Mouse (Mus musculus) intestine, embryonic 16.5 days (tissue): ENCODE data around the gene Fkbp4. TPM values are rescaled to one million over a fixed set of nuclear protein-coding genes. Genes with fewer than 3 reads are reported as not detected.

Experiments used
- ATAC-seq: fragments of 200-750 bp; cut with Nextera tagmentation; 2 replicates; pipeline ENCODE4 v1.8.0; 2017; ENCODE audit warnings: moderate TSS enrichment, moderate library complexity
- H3K27ac ChIP-seq: fragments of 300-500 bp; sonication (generic); 2 replicates; pipeline ENCODE4 v1.5.1; 2014; ENCODE audit warnings: mild to moderate bottlenecking, low read length
- H3K27me3 ChIP-seq: fragments of 300-500 bp; sonication (generic); replicated peaks from 2 replicates; pipeline ENCODE4 v1.6.1; 2014; ENCODE audit warnings: low read length, control low read depth, mixed read lengths; ENCODE audit not compliant: control insufficient read depth, insufficient read depth
- H3K36me3 ChIP-seq: fragments of 300-500 bp; sonication (generic); 2 replicates; pipeline ENCODE4 v1.6.1; 2014; ENCODE audit warnings: low read length, control low read depth; ENCODE audit not compliant: control insufficient read depth, insufficient read depth
- H3K4me1 ChIP-seq: fragments of 300-500 bp; sonication (generic); 2 replicates; pipeline ENCODE4 v1.6.1; 2014; ENCODE audit warnings: low read length, control low read depth, mixed read lengths; ENCODE audit not compliant: control insufficient read depth, insufficient read depth
- H3K4me2 ChIP-seq: fragments of 300-500 bp; sonication (generic); 2 replicates; pipeline ENCODE4 v1.6.1; 2014; ENCODE audit warnings: low read depth, low read length, control low read depth
- H3K4me3 ChIP-seq: fragments of 300-500 bp; sonication (generic); 2 replicates; pipeline ENCODE4 v1.5.1; 2014; ENCODE audit warnings: mild to moderate bottlenecking, low read length
- H3K9ac ChIP-seq: fragments of 300-500 bp; sonication (generic); 2 replicates; pipeline ENCODE4 v1.6.1; 2014; ENCODE audit warnings: low read depth, low read length
- H3K9me3 ChIP-seq: fragments of 300-500 bp; sonication (generic); 2 replicates; pipeline ENCODE4 v1.6.1; 2016; ENCODE audit warnings: low read length, control low read depth; ENCODE audit not compliant: control insufficient read depth
- WGBS: fragments of 180-500 bp; shearing (Covaris S2); extraction: QIAGEN DNeasy Blood & Tissue Kit; methylation state at CpG from one replicate; pipeline ENCODE4 v1.1.7; 2014; 5-methylcytosine and 5-hydroxymethylcytosine counted together
- polyA plus RNA-seq: library from polyadenylated mRNA; unstranded; fragments of >200 nt; fragmentation: Nextera tagmentation; extraction: Ambion mirVana; gene quantifications from 2 replicates; pipeline ENCODE4 v1.2.1, GENCODE M21; 2015

The Fkbp4 gene
- 461 and 516 TPM in 2 replicates for polyA plus RNA-seq

DNA sequence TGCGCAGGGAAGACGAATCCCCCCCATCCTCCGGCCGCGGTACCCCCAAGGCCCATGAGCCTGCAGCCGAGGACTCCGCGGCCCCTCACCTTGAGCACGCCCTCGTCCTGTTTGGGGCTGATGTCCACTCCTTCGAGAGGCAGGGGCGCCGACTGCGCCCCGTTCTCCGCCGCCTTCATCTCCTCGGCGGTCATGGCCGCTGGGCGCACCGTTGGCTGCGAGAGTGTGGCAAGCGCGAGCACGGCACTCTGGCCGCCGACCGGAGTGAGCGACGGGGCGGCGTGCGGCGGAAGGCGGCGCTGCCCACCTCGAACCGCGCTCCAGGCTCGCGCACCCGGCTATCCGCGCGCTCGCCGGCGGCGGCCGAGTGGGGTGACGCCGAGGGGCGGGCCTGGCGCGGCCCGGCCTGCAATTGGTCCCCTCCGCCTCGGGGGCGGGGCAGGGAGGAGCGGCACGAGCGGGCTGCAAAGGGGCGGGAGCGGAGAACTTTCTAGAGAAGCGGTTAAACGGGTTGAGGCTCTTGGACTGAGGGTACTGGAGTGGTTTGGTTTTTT lies at the start of gene Fkbp4:
Fkbp4 (minus strand) TSS at position 361 of the 554 bp plus-strand sequence.
- Histone ChIP-seq H3K4me2 (peak within 1 kb of the TSS; percentile 79), H3K27ac (peak within 1 kb of the TSS; percentile 99), H3K9ac (peak within 1 kb of the TSS; percentile 99), H3K27me3 (no peaks in the 10 kb centered on the region), H3K36me3 (peaks cover 20% of the 10 kb centered on the region), H3K9me3 (no peaks in the 10 kb centered on the region), H3K4me3 (peak within 1 kb of the TSS; percentile 99), H3K4me1 (peaks cover 17% of the 10 kb centered on the region)
- ATAC-seq: peak; percentile 93
- WGBS: under 1% methylated on average over 67 of the region's 67 CpGs

DNA sequence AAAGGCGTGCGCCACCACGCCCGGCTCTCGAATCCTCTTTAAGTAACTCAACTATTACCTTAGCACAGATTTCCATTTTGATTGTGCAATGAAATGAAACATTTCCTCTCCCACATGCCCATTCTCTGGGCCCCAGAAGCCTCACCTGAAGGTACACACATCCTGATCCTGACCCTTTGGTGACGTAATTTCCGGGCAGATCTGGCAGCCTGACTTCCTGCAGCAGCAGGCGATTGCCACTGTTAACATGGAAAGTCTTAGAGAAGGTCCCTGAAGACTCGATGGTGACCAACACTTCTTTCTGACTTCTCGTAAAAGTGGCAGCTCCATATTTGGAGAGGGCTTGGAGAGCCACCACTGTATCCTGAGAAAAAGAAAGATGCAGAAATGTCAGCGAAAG lies 49.3 kb upstream of the Fkbp4 start:
- WGBS: 87% methylated on average over 11 of the region's 11 CpGs
- no peak for ATAC-seq
- H3K9me3 ChIP-seq: no peaks in the 10 kb centered on the region
- no peak overlapping the region for H3K4me3 ChIP-seq
- H3K4me1 ChIP-seq: no peaks in the 10 kb centered on the region
- H3K27ac ChIP-seq: no peak overlapping the region
- no peaks in the 10 kb centered on the region for H3K36me3 ChIP-seq
- H3K27me3 ChIP-seq: no peaks in the 10 kb centered on the region
- H3K9ac ChIP-seq: no peak overlapping the region
- H3K4me2 ChIP-seq: no peak overlapping the region

DNA sequence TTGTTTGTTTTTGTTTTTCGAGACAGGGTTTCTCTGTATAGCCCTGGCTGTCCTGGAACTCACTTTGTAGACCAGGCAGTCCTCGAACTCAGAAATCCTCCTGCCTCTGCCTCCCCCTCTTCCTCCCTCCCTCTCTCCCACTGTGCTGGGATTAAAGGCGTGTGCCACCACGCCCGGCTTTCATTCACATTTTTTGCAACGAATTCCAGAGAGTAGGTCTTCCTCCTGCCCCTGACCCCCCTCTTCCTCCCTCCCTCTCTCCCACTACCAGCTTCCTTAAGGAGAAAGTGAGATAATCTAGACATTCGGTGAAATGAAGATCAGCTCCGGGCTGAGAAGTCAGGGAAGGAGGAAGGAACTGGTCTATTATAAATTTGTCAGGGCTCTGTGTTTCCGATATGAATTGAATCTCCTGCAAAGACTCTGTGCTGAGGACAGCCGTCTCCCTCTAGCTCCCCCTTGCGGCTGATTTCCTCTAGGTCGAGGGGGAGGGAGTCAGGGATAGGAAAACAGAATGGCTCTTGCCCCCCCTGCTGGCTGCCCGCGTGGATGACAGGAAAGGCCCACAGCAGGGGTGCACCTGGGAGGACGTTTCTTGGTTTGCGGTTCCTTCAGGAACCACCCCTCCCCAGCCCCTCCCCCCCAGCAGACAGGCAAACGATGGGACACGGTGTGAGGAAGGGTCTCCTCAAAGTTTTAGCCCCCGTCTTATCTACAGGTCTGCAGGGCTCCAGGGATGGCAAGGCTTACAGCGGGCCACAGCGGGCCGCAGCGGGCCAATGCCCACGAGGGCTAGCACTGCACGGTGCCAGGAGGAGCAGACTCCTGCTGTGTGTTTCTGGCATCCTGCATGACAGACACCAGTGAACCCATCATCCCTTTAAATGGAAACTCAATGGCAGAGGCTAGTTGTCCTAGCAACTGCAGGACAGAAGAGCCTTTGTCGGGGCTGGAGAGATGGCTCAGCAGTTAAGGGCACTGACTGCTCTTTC lies 41.3 kb upstream of the Fkbp4 start:
- Histone ChIP-seq H3K36me3 (no peaks in the 10 kb centered on the region), H3K9ac (peak overlapping the region; percentile 34; the same call in 1 of the 2 replicates), H3K4me1 (no peaks in the 10 kb centered on the region), H3K27ac (no peak overlapping the region), H3K4me2 (peak overlapping the region; percentile 37), H3K27me3 (no peaks in the 10 kb centered on the region), H3K9me3 (no peaks in the 10 kb centered on the region), H3K4me3 (peak overlapping the region; percentile 24)
- ATAC-seq: peak; percentile 95
- 20% methylated on average over 26 of the region's 26 CpGs for WGBS

DNA sequence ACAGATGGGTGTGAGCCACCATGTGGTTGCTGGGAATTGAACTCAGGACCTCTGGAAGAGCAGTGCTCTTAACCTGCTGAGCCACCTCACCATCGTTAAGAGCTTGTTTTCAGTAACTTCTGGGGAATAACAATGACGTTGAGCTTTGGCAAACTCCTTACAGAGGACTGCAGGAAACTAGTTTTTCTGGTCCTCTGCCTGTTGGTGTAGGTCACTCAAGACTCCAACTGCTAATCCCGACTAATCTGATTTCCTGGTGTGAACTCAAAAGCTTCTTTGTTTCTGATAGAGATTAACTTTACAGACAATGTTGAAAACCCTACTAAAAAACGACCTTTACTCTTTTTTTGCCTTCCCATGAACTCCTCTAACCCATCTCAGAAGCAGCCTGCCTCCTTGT lies 39.0 kb upstream of the Fkbp4 start:
- H3K27me3 ChIP-seq: no peaks in the 10 kb centered on the region
- no peak overlapping the region for H3K27ac ChIP-seq
- ATAC-seq: no peak
- H3K4me3 ChIP-seq: no peak overlapping the region
- H3K36me3 ChIP-seq: no peaks in the 10 kb centered on the region
- 15% methylated on average over 4 of the region's 4 CpGs for WGBS
- no peak overlapping the region for H3K9ac ChIP-seq
- H3K9me3 ChIP-seq: no peaks in the 10 kb centered on the region
- H3K4me2 ChIP-seq: no peak overlapping the region
- H3K4me1 ChIP-seq: no peaks in the 10 kb centered on the region

DNA sequence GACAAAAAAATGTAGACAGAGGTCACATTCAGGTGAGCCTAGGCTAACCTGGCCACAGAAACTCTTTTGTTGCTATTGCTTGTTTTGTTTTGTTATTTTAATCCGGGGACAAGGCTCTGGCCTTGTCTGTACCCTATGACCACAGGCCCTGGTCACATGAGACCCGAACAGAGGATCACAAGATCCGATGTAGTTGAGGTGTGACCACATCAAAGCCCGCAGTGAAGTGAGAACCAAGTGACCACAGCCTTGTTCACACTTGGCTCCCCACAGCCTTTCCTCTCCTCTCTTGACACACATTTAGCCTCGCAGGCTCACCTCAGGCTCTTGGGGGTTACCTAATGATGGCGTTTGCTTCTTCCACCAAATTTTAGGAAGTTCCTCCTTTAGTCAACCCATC lies 35.6 kb upstream of the Fkbp4 start:
- 89% methylated on average over 6 of the region's 6 CpGs for WGBS
- Histone ChIP-seq H3K4me2 (no peak overlapping the region), H3K9ac (no peak overlapping the region), H3K27me3 (no peaks in the 10 kb centered on the region), H3K36me3 (no peaks in the 10 kb centered on the region), H3K9me3 (no peaks in the 10 kb centered on the region), H3K4me1 (no peaks in the 10 kb centered on the region), H3K27ac (no peak overlapping the region), H3K4me3 (no peak overlapping the region)
- ATAC-seq: no peak

DNA sequence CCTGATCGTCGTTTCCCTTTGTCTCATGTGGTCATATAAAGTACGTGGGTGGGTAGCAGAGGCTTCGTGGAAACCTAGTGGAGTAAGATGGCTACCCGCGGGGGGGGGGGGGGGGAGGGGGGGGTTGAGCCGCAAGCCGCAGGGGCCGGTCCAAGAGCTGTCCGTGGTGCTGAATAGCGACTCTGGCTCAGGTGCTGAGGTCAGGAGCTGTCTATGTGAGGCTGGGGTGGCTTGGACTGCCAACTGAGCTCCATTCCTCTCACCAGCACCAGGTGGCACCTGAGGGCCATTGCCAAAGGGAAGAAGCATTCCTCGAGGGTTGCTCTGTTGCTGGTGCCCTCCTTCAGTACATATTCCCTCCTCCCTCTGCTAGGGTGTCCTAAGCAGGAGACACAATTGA lies 31.0 kb upstream of the Fkbp4 start:
- Histone ChIP-seq H3K36me3 (no peaks in the 10 kb centered on the region), H3K27me3 (no peaks in the 10 kb centered on the region), H3K27ac (no peak overlapping the region), H3K4me3 (0 out of 2 replicates have a peak overlapping the region, but pooled peaks have one; percentile 1), H3K9me3 (no peaks in the 10 kb centered on the region), H3K9ac (no peak overlapping the region), H3K4me2 (peak overlapping the region; percentile 28; the same call in 1 of the 2 replicates), H3K4me1 (no peaks in the 10 kb centered on the region)
- WGBS: 12% methylated on average over 10 of the region's 12 CpGs
- no peak for ATAC-seq

DNA sequence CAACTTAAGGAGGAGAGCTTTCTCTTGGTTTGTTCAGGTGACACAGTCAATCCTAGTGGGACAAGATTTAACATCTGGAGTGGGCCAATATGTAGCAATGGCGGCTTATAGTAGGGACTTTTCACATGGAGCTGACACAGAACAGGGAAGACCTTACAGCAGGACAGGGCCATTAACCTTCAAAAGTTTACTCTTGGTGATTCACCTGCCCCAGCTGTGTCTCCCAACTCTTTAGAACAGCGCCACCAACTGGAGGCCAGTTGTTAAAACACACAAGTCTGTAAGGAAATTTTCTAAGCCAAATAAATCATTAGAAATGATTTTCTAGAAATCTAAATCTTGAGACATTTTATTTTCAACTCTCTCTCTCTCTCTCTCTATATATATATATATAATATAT lies 28.8 kb upstream of the Fkbp4 start:
- no peak overlapping the region for H3K27ac ChIP-seq
- ATAC-seq: no peak

DNA sequence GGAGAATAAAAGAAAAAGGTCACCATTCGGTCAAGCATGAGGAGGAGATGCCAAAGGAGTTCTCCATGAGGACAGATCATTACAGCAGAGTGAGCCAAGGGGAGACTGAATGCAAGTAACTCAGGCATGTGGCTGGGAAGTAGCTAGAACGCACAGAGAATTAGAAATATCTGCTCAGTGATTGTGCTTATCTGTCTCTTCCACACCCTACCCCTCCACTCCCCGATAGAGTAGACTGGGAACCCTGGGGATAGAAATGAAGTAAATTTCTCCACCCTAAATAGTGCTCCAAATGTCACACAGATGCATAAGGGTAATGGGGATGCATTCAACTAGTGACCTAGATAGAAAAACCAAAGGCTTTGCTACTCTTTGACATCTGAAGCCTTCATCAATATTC lies 28.1 kb upstream of the Fkbp4 start:
- H3K4me3 ChIP-seq: no peak overlapping the region
- H3K36me3 ChIP-seq: no peaks in the 10 kb centered on the region
- WGBS: 48% methylated on average over 3 of the region's 3 CpGs
- H3K4me2 ChIP-seq: no peak overlapping the region
- no peaks in the 10 kb centered on the region for H3K9me3 ChIP-seq
- no peak overlapping the region for H3K27ac ChIP-seq
- H3K4me1 ChIP-seq: no peaks in the 10 kb centered on the region
- no peaks in the 10 kb centered on the region for H3K27me3 ChIP-seq
- ATAC-seq: no peak
- no peak overlapping the region for H3K9ac ChIP-seq

More for the DNA sequence above, 28.8 kb upstream of the Fkbp4 start:
- Histone ChIP-seq H3K9me3 (no peaks in the 10 kb centered on the region), H3K4me3 (no peak overlapping the region), H3K27me3 (no peaks in the 10 kb centered on the region), H3K9ac (no peak overlapping the region), H3K36me3 (no peaks in the 10 kb centered on the region), H3K4me2 (no peak overlapping the region), H3K4me1 (no peaks in the 10 kb centered on the region)
- 53% methylated on average over 2 of the region's 2 CpGs for WGBS

DNA sequence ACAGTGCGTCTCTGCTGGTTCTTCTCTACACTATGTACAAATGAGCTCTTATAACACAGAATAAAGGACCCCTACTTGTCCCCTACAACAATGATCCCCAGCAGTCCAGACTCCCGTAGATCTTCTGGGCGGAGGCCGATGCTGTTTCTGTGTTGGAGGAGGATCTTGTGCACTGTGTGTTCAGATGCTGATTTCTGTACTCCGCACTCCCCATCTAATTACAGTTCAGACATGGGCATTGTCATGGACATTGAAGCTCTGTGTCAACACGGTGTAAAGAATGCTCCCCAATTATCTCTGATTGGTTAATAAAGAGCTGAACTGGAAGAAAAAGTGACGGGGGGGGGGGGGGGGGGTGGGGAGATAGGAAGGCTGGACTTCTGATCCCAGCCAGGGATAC lies 27.6 kb upstream of the Fkbp4 start:
- no peak for ATAC-seq
- no peaks in the 10 kb centered on the region for H3K4me1 ChIP-seq
- WGBS: 36% methylated on average over 7 of the region's 7 CpGs

More for the DNA sequence above, 27.6 kb upstream of the Fkbp4 start:
- Histone ChIP-seq H3K27ac (no peak overlapping the region), H3K36me3 (no peaks in the 10 kb centered on the region), H3K4me2 (no peak overlapping the region), H3K27me3 (no peaks in the 10 kb centered on the region), H3K4me3 (no peak overlapping the region), H3K9me3 (no peaks in the 10 kb centered on the region), H3K9ac (no peak overlapping the region)
